Mouse (Mus musculus) C2C12 (cell line): ENCODE measurements around the gene Esp3.
"Not testable (repeated sequence)": the region's sequence is repeated elsewhere in the genome, so short reads cannot be mapped to it uniquely, and the experiment has no call there.

Experiments
- CEBPB ChIP-seq: IDR thresholded peaks from one replicate; pipeline ENCODE4 v1.6.1; 2011; ENCODE audit warnings: low read depth, mild to moderate bottlenecking, control low read depth, moderate library complexity
- CTCF ChIP-seq: IDR thresholded peaks from one replicate; pipeline ENCODE4 v1.5.1; 2011; ENCODE audit not compliant: control insufficient read depth, insufficient read depth, insufficient read length
- MAX ChIP-seq: IDR thresholded peaks from one replicate; pipeline ENCODE4 v1.6.1; 2011; ENCODE audit warnings: mild to moderate bottlenecking, control low read depth
- MYOD1 ChIP-seq: IDR thresholded peaks from one replicate; pipeline ENCODE4 v1.6.1; 2011; ENCODE audit warnings: low read depth; ENCODE audit not compliant: control insufficient read depth, insufficient read length
- MYOG ChIP-seq: IDR thresholded peaks from one replicate; pipeline ENCODE4 v1.6.1; 2011; ENCODE audit not compliant: control insufficient read depth, insufficient read length; ENCODE audit errors: extremely low read depth
- USF1 ChIP-seq: IDR thresholded peaks from one replicate; pipeline ENCODE4 v1.6.1; 2011; ENCODE audit warnings: low read depth, mild to moderate bottlenecking, control low read depth, moderate library complexity

- not testable (repeated sequence) for TF ChIP-seq MYOD1, CTCF, MAX, CEBPB, MYOG, USF1
These were observed 30.3 kb downstream of the Esp3 start for GRCm38 (mm10) chr17:40662118-40662679.
